Mouse (Mus musculus) ES-Bruce4 (cell line): ENCODE data around the gene Gm20877.
"Not testable (repeated sequence)": the region's sequence is repeated elsewhere in the genome, so short reads cannot be mapped to it uniquely, and the experiment has no call there.

Experiments
- CTCF ChIP-seq: IDR thresholded peaks from one replicate; pipeline ENCODE4 v1.8.1; 2011; ENCODE audit warnings: low read depth, low read length
- POLR2A ChIP-seq: IDR thresholded peaks from one replicate; pipeline ENCODE4 v1.8.1; 2011; ENCODE audit warnings: low read length; ENCODE audit not compliant: insufficient read depth

- TF ChIP-seq POLR2A, CTCF: not testable (repeated sequence)
These were observed at the start of gene Gm20877 for GRCm38 (mm10) chrY:17093573-17093972.
